Mouse (Mus musculus): Measurements from ENCODE around the gene Hist1h2bh. TPM values are rescaled to one million over a fixed set of nuclear protein-coding genes. Genes with fewer than 3 reads are reported as not detected.
A peak's percentile ranks its signal among the peaks of the same experiment; 100 is the strongest.

Gene Hist1h2bh
- total RNA-seq, 2 experiments from 2014 or later = 1.1 to 1.2 TPM

DNA sequence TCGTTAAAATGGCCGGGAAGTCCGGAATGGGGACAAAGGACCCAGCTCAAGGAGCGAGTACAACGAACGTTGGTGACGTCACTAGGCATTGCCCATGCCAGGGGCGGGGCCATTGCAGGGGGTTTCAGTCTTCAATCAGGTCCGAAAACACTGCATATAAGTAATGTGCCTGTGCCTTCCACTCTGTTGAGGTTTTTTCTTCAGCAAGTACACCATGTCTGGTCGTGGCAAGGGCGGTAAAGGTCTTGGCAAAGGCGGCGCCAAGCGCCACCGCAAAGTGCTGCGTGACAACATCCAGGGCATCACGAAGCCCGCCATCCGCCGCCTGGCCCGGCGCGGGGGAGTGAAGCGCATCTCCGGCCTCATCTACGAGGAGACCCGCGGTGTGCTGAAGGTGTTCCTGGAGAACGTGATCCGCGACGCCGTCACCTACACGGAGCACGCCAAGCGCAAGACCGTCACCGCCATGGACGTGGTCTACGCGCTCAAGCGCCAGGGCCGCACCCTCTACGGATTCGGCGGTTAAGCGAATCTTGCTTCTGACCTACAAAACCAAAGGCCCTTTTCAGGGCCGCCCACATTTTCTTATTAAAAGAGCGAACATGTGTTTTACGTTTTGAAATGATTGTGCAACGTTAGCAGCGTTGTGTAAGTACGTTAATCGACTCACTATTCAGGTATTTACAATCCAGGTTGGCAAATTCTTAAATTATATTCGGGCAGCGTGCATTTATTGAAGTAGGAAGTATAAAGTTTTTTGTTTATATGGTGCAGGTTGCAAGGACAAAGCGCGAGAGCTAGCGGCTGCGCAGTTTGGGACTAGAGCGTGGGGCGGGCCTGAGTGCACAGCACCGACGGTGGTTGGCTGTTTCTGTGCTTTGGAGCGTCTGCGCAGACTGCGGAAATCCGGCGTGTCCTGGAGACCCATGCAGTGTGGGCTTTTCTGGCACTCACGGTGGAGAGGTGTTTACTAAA lies 12.0 kb downstream of the Hist1h2bh start, which contains the start of gene Hist1h4h:
Gene Hist1h4h (plus strand): TSS at position 150 of the 975 bp plus-strand sequence.
- peak; percentile 96 for DNase-seq

DNA sequence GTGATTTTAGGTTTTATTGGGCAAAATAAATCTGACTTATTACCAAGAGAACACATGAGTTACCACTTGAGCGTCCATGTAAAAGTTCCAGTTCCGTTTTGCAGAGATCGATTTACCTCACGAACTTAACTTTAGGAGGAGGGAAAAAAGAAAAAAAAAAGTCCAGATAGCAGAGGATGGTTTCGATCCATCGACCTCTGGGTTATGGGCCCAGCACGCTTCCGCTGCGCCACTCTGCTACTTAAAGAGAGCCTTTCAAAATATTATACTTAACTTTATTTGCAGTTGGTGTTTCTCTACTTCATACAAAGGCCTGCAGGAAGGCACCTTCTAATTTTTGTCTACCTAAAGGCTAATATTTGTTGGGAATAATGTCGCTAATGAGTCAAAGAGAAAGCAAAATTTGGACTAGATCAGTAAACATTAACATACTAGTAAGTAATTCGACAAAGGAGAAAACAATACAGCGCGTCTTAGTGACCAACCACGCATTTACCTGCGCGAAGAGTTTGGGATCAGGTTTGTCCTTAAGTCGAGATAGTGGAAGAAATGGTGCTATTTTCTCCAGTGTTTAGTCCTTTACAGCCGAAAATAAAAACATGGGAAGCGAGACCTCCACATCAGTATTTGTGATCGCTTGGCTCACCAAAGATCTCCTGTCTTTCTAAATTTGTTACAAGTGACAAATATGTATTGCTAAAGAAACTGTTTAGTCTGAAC lies 12.9 kb downstream of the Hist1h2bh start:
- peak; percentile 66 to 76 for DNase-seq

DNA sequence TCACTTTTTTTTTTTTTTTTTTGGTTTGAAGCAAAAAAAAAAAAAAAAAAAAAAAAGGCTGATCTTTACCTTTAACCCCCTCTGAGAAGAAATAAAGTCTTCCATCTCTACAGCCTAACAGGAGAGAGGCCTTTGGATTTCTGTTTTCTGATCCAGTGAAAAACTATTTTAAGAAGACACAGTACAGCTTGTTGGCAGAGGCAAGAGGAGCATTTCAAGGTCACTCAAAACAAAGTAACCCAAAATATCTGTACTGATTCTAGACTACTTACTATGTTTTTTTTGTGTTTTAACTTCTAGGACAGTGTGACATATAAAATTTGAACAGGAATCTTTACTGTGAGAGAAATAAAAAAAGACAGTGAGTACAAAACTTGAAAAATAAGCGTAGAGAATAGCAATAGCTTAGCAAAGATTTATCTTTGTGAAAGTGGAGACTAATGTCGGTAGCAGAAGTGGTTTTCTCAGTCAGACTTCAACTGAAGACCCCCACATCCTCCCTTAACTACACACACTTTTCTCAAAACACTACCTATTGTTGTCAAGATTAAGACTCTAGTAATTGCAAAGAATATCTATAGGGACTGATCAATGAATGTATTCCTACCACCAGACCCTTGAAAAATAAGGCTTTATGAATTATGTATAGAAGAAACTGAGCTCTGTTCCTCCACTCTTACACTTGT lies 13.6 kb downstream of the Hist1h2bh start:
- DNase-seq = no peak

DNA sequence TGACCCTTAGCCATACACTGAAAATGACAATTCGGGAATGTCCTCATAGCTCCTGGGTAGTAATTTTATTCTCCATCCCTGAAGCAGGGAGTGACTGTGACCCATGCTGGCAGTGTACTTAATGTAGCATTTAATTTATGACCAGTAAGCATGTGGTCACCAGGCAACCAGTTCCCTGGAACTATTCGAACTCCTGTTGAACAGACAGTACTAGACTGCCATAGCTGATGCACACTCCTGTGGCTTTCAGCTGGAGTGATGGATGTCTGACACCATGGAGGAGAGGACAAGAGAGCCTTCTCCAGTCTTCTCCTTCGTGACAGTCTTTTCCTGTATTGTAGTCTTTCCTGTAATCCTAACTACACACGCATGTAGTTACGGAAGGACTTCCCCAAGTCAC lies 14.2 kb downstream of the Hist1h2bh start:
- DNase-seq = no peak

- peak; percentile 89 to 94 for DNase-seq
These were observed 16.9 kb downstream of the Hist1h2bh start for GRCm38 (mm10) chr13:23526312-23526711.

DNA sequence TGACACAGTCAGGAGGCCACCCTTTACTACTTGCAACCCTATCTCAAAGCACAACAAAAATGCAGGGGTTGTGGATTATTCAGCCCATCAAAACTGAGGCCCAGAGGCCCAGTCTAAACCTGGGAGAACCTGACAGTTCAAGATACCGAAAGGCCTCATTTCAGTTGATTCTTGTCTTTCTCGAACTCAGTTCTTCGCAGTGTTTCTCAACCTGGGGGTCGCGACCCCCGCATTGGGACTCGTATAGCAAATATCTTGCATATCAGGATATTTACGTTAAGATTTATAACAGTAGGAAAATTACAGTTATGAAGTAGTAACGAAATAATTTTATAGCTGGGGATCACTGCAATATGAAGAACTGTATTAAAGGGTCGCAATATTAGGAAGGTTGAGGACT lies 17.3 kb downstream of the Hist1h2bh start:
- no peak for DNase-seq

DNA sequence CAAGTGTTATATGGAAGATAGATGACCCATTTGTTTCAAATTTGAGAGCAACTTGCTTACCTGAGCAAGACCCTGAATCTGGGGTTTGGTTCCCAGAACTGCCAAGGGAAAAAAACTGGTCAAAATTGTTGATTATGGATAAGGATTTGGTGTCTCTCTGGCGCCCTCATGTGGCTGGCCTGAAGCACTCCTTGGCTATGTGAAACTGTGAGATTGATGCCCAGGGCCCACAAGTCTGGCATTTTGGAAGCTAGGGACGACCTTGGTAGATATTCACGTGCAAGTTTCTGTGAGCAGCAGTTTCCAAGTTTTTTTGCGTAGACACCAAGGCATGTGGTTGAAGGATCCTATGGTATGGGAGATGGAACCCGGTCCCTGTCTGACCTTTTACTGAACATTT lies 18.5 kb downstream of the Hist1h2bh start:
- peak; percentile 66 to 76 for DNase-seq

DNA sequence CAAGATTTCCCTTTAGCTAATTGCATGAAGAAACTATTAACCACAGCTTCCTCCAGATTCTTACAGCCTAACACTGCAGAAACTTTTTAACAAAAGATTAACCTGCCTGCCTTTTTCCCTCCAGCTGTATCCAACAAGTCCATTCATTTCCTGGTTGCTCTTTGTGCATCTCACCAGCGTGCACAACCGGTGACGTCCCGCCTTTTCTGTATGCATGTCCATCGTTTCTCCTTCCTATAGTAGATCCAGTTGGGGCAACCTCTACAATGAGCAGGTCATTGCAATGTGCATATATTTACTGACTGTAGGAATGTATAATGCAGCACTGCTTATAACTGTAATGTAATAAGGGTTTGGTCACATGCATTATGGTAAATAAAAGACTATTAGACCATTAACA lies 19.2 kb downstream of the Hist1h2bh start:
- DNase-seq = no peak

DNA sequence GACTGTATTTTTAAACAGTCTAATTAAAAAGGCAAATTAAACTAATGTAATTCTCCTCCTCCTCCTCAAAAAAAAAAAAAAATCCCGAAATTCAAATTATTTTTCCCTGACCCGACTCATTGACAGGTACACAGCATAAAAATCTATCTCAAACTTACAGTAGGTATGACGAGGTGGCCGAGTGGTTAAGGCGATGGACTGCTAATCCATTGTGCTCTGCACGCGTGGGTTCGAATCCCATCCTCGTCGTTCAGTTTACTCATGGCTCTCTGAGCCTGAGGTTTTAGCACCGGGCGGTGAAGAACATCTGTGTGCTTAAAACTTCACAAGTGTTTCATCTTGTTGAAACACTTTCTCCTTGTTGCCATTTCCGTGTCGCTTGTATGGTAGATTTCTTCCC lies 21.5 kb downstream of the Hist1h2bh start:
- DNase-seq = peak; percentile 74 to 77

DNA sequence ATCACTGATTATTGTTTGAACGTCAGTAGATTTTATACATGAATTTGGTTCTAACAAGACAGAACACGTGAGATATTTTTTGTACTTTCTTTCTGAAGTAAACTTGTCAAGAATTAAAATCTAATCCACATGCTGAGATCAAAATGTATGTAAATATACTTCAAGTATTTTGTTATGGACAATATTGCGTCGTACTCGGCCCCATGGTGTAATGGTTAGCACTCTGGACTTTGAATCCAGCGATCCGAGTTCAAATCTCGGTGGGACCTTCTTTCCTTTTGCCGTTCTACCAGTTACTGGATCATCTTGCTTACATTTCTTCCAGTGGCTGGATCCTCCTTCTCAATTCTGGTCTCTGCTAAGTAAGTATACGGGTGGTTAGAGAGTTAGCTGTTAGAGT lies 23.8 kb downstream of the Hist1h2bh start:
- peak; percentile 72 to 77 for DNase-seq

GRCm38 (mm10) chr13:23518885-23519284 lies 24.3 kb downstream of the Hist1h2bh start:
- DNase-seq = peak; percentile 74 to 83

DNA sequence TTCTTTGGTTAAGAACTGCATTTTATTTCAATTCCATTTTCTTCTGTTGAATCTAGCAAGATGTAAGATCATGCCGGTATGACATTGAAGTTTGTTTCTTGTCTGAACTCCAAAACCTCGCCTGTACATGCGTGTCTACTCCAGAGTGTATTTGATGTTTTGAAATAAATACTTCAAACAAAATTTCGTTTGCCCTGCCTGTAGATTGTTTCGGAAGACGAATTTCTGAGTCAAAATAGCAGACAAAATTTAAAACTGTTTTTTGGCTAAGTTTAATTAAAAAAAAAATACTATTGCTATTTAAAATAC lies 24.9 kb downstream of the Hist1h2bh start:
- no peak for DNase-seq

- DNase-seq = peak; percentile 88 to 89
These were observed 25.4 kb downstream of the Hist1h2bh start for GRCm38 (mm10) chr13:23517603-23518294.

- DNase-seq = peak; percentile 65 to 71
These were observed 26.2 kb downstream of the Hist1h2bh start for GRCm38 (mm10) chr13:23516822-23517602.

DNA sequence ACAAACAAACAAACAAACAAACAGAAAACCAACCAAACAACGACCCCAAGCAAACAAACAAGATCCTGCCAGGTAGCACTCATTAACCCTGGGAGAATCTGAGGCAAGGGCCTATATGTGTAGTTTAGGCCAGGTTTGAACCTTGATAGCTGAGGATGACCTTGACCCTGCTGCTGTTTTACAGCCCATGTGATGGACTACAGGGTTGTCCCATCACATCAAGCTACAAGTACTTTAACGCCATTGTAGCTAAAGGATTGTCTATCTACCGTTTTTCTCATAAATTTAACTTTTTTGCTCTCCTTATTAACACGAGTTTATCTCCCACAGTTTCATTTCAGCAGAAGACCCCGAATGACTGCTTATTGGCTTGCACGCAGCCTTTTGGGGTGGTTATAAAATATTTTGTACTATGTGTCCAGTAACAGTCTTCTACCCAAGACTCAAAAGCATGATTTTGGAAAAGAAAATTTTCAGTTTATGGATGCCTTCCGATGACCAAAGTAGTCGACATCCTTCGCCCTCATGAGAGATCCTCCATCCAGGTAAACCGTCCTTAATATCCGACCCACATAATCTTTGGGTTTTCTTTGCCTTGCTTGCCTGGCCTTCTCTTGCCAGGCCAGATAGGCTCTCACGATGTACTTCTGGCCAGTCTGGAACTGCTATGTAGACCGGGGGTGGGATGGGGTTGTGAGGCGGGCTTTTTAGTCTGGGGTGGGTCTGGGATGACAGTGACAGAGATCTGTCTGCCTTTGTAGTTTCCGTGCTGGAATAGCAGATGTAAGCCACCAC lies 27.2 kb downstream of the Hist1h2bh start:
- DNase-seq = no peak

- DNase-seq = no peak
These were observed 27.9 kb downstream of the Hist1h2bh start for GRCm38 (mm10) chr13:23515281-23515680.

- DNase-seq = no peak
These were observed 29.7 kb downstream of the Hist1h2bh start for GRCm38 (mm10) chr13:23513517-23513916.

- DNase-seq = no peak
These were observed 33.1 kb downstream of the Hist1h2bh start for GRCm38 (mm10) chr13:23510127-23510526.

DNA sequence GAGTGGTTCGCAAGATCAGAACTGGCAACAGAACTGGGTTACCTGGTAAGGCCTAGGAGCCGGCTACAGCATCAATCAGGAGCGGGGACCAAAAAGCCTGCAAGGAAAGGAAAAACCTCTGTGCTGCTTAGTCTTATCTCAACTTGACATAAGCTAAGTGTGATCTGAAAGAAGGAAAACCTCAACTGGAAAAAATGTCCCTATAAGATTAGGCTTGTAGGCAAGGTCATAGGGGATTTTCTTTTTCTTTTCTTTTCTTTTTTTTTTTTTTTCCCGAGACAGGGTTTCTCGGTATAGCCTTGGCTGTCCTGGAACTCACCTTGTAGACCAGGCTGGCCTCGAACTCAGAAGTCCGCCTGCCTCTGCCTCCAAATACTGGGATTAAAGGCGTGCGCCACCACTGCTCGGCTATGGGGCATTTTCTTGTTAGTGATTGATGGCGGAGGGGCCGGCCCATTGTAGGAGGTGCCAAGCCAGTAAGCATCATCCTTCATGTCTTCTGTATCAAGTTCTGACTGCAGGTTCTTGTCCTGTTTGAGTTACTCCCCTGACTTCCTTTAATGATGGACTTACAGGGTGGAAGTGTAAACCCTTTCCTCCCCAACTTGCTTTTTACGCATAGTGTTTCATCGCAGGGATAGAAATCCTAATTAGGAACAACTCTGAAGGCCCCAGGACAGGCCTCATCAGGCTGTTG lies 36.2 kb downstream of the Hist1h2bh start:
- no peak for DNase-seq

GRCm38 (mm10) chr13:23506351-23506750 lies 36.8 kb downstream of the Hist1h2bh start:
- DNase-seq = no peak

Measured in layer of hippocampus, postnatal 36 days (tissue).